Mouse (Mus musculus) cerebellum, postnatal 14 days (tissue): ENCODE data around the gene Adipor2.

ENCODE experiments used
- DNase-seq, 2 experiments: peaks; one replicate each; pipeline ENCODE4 v3.0.0; 2021; ENCODE audit warnings: mixed read lengths in 2 of 2

The Adipor2 gene

GRCm38 (mm10) chr6:119310176-119310575 lies 107.3 kb downstream of the Adipor2 start:
- peak; percentile 3 to 5 for DNase-seq

GRCm38 (mm10) chr6:119307867-119308413 lies 109.6 kb downstream of the Adipor2 start:
- no peak for DNase-seq

- DNase-seq: no peak
These were observed 114.2 kb downstream of the Adipor2 start for GRCm38 (mm10) chr6:119303331-119303730.
